Mouse (Mus musculus): ENCODE measurements at regions not wholly inside any gene's neighbourhood (a gene's known extent, or its start where the extent isn't known, plus 50 kb on each side); places are given as distances from the start of the nearest gene placed in this dataset.

DNA sequence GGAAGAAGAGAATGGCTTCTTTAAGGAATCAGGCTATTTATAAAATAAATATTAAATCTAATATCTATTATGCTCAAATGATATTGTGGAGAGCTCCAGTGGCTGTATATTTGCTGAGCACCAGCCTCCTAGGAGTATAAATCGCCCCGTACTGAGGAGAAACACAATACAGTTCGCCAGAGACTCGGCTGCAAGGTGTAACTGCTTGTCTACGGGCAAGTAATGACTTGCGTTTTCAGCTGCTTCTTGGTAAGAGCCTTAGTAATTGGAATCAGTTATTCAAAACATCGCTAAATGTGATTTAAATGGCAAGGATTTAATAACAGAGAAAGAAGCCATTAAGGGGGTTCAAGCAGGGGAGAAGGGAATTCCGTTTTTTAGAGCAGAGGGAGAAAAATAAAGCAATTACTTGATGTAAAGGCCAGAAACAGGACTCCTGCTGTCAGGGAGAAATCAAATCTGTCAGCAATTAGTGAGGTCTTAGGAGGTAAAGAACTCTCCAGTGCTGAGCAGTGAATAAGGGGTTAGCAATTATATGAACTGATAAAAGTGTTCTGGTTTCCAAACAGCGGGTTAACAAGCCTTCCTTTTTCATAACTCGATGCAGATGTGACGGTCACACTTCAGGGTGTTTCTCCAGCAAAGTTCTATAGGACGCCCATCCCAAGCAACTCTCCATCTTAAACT is 72.3 kb upstream of the Rab11fip2 start:
- TF ChIP-seq UBTF (IDR thresholded peaks at IDR 0.05; ENCODE audit: low read depth, low read length) (no peak), E2F4 (IDR thresholded peaks at IDR 0.05; ENCODE audit: insufficient replicate concordance, low read depth, low read length) (no peak), USF2 (conservative IDR thresholded peaks at IDR 0.05; ENCODE audit: low read depth, low read length) (no peak), SMC3 (IDR thresholded peaks at IDR 0.05; ENCODE audit: low read depth, low read length) (no peak), ZNF384 (IDR thresholded peaks at IDR 0.05; ENCODE audit: low read depth, low read length) (no peak), MEF2A (IDR thresholded peaks at IDR 0.05; ENCODE audit: borderline replicate concordance, low read depth, low read length) (no peak), USF1 (IDR thresholded peaks at IDR 0.05; ENCODE audit: low read depth, low read length) (no peak), KAT2A (IDR thresholded peaks at IDR 0.05; ENCODE audit: insufficient replicate concordance, low read length) (no peak), CHD1 (IDR thresholded peaks at IDR 0.05; ENCODE audit: low read depth, low read length) (no peak), ZMIZ1 (IDR thresholded peaks at IDR 0.05; ENCODE audit: low read depth, low read length) (no peak), NRF1 (IDR thresholded peaks at IDR 0.05; ENCODE audit: low read depth, low read length) (no peak), MAFK (IDR thresholded peaks at IDR 0.05; ENCODE audit: insufficient replicate concordance, low read length) (no peak), ZKSCAN1 (IDR thresholded peaks at IDR 0.05; ENCODE audit: borderline replicate concordance, low read depth, low read length) (no peak), CHD2 (IDR thresholded peaks at IDR 0.05; ENCODE audit: low read length) (no peak), PAX5 (IDR thresholded peaks at IDR 0.05; ENCODE audit: low read length) (no peak), CTCF (conservative IDR thresholded peaks at IDR 0.05 in 1 of 2, IDR thresholded peaks at IDR 0.05 in 1 of 2; ENCODE audit: low read depth in 2 of 2, low read length in 2 of 2) (no peak), JUND (conservative IDR thresholded peaks at IDR 0.05; ENCODE audit: low read depth, low read length) (no peak), HCFC1 (IDR thresholded peaks at IDR 0.05; ENCODE audit: low read depth, low read length) (no peak), RAD21 (IDR thresholded peaks at IDR 0.05; ENCODE audit: low read depth, low read length) (no peak), POLR2A (IDR thresholded peaks at IDR 0.05; ENCODE audit: low read depth, low read length) (no peak)
- in situ Hi-C loops (cut with MboI; ENCODE audit: low pct_ligation_motif_present, low pct_unique_long_range_greater_than_20kb, low sequenced_read_pairs): no loop called here

DNA sequence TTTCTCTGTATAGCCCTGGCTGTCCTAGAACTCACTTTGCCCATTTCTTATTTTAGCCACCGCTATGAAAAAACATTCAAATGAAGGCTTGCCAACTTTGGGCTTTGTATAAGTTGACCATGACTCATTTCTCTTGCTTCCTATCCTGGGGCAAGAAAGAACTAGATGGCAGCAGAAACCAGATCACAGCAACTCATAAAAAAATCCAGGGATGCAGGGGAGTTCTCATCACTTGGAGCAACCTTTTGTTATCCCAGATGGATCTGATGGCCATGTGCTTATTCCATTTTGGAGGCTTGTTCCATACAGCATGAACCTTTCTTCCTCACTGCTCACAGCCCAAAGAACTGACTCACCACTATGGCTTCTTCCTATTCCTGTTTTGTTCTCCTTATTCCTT is 52.1 kb upstream of the Rab11fip2 start:
- Histone ChIP-seq H3K27ac (ENCODE audit: insufficient read depth, low read depth) (no peak overlapping the region), H3K9me3 (replicated peaks; ENCODE audit: low read length) (no peaks in the 10 kb centered on the region), H3K4me2 (ENCODE audit: insufficient read depth, low read depth, poor library complexity, severe bottlenecking) (no peak overlapping the region), H3K36me3 (replicated peaks in 1 of 2; ENCODE audit: control insufficient read depth in 1 of 2, insufficient read depth in 1 of 2, low read length in 1 of 2) (no peaks in the 10 kb centered on the region), H3K9ac (ENCODE audit: insufficient read depth, low read depth) (no peak overlapping the region), H3K27me3 (replicated peaks) (no peaks in the 10 kb centered on the region), H3K4me1 (ENCODE audit: control insufficient read depth in 1 of 2, insufficient read depth in 2 of 2) (no peaks in the 10 kb centered on the region), H3K79me2 (replicated peaks; ENCODE audit: control insufficient read depth, extremely low read depth, insufficient read depth, poor library complexity, severe bottlenecking) (no peaks in the 10 kb centered on the region), H3K4me3 (replicated peaks in 1 of 3; ENCODE audit: low read depth in 2 of 3, low read length in 2 of 3, poor library complexity in 1 of 3) (no peak overlapping the region)
- in situ Hi-C loops (cut with MboI; ENCODE audit: low pct_ligation_motif_present, low pct_unique_long_range_greater_than_20kb, low sequenced_read_pairs): no loop called here
- TF ChIP-seq USF2 (conservative IDR thresholded peaks at IDR 0.05; ENCODE audit: low read depth, low read length): no peak
- TF ChIP-seq ZC3H11A (IDR thresholded peaks at IDR 0.05; ENCODE audit: low read depth, low read length): no peak
- TF ChIP-seq CTCF (conservative IDR thresholded peaks at IDR 0.05 in 1 of 2, IDR thresholded peaks at IDR 0.05 in 1 of 2; ENCODE audit: low read depth in 2 of 2, low read length in 2 of 2): no peak
- TF ChIP-seq ZNF384 (IDR thresholded peaks at IDR 0.05; ENCODE audit: low read depth, low read length): no peak
- no peak for TF ChIP-seq EP300 (IDR thresholded peaks at IDR 0.05; ENCODE audit: low read length)
- no peak for TF ChIP-seq TCF12 (IDR thresholded peaks at IDR 0.05; ENCODE audit: low read depth, low read length)
- no peak for TF ChIP-seq UBTF (IDR thresholded peaks at IDR 0.05; ENCODE audit: low read depth, low read length)
- TF ChIP-seq MYC (IDR thresholded peaks at IDR 0.05; ENCODE audit: low read depth, low read length): no peak
- TF ChIP-seq IRF4 (IDR thresholded peaks at IDR 0.05; ENCODE audit: low read depth, low read length): no peak
- TF ChIP-seq RCOR1 (conservative IDR thresholded peaks at IDR 0.05; ENCODE audit: low read depth, low read length): no peak
- no peak for TF ChIP-seq HCFC1 (IDR thresholded peaks at IDR 0.05; ENCODE audit: low read depth, low read length)
- TF ChIP-seq TBP (conservative IDR thresholded peaks at IDR 0.05; ENCODE audit: low read depth, low read length): no peak
- no peak for TF ChIP-seq JUN (IDR thresholded peaks at IDR 0.05; ENCODE audit: insufficient read depth, low read depth, low read length)
- no peak for TF ChIP-seq ZMIZ1 (IDR thresholded peaks at IDR 0.05; ENCODE audit: low read depth, low read length)
- TF ChIP-seq SMC3 (IDR thresholded peaks at IDR 0.05; ENCODE audit: low read depth, low read length): no peak
- dilution Hi-C loops (cut with MboI; ENCODE audit: extremely low pct_ligation_motif_present, extremely low pct_unique_long_range_greater_than_20kb, low sequenced_read_pairs): no loop called here
- no peak for DNase-seq (ENCODE audit: extremely low read depth)

More for the DNA sequence above, 72.3 kb upstream of the Rab11fip2 start:
- dilution Hi-C loops (cut with MboI; ENCODE audit: extremely low pct_ligation_motif_present, extremely low pct_unique_long_range_greater_than_20kb, low sequenced_read_pairs): no loop called here
- Histone ChIP-seq H3K27me3 (replicated peaks) (no peaks in the 10 kb centered on the region), H3K36me3 (replicated peaks in 1 of 2; ENCODE audit: control insufficient read depth in 1 of 2, insufficient read depth in 1 of 2, low read length in 1 of 2) (no peaks in the 10 kb centered on the region), H3K79me2 (replicated peaks; ENCODE audit: control insufficient read depth, extremely low read depth, insufficient read depth, poor library complexity, severe bottlenecking) (no peaks in the 10 kb centered on the region), H3K27ac (ENCODE audit: insufficient read depth, low read depth) (no peak overlapping the region), H3K9ac (ENCODE audit: insufficient read depth, low read depth) (no peak overlapping the region), H3K9me3 (replicated peaks; ENCODE audit: low read length) (no peaks in the 10 kb centered on the region), H3K4me3 (replicated peaks in 1 of 3; ENCODE audit: low read depth in 2 of 3, low read length in 2 of 3, poor library complexity in 1 of 3) (no peak overlapping the region), H3K4me1 (ENCODE audit: control insufficient read depth in 1 of 2, insufficient read depth in 2 of 2) (no peaks in the 10 kb centered on the region), H3K4me2 (ENCODE audit: insufficient read depth, low read depth, poor library complexity, severe bottlenecking) (no peak overlapping the region; the same call in 1 of the 2 replicates)
- no peak for DNase-seq (ENCODE audit: extremely low read depth)
